Mouse (Mus musculus) cerebellum, adult 2 months (tissue): ENCODE results near the gene Ncoa1.

Experiments
- CTCF ChIP-seq: fragments of 200-500 bp; IDR thresholded peaks from 2 replicates; pipeline ENCODE4 v1.5.1; 2011; ENCODE audit warnings: low read depth, mild to moderate bottlenecking, control low read depth, low read length, moderate library complexity, borderline replicate concordance; ENCODE audit not compliant: insufficient read depth
- POLR2A ChIP-seq: fragments of 200-500 bp; IDR thresholded peaks from 2 replicates; pipeline ENCODE4 v1.6.1; 2011; ENCODE audit warnings: low read length, control low read depth, borderline replicate concordance; ENCODE audit not compliant: insufficient read depth

DNA sequence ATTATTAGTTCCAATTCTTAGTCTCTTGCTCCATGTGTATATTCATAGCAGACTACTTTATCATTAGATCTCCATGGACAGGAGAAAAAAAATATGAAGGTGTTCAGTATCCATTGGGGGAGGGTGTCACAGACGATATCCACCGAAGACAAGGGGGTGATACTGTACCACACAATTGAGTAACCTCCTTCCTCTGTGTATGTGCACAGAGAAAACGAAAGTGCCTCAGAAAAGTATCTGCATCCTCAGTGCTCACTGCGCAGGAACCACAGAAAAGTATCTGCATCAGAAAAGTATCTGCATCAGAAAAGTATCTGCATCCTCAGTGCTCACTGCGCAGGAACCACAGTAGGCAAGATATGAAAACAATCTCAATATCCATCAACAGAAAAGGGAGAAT is 32.0 kb downstream of the Ncoa1 start:
- no peak for TF ChIP-seq CTCF
- TF ChIP-seq POLR2A, result no peak
